Mouse (Mus musculus): ENCODE results near the gene Ifna2. TPM values are rescaled to one million over a fixed set of nuclear protein-coding genes. Genes with fewer than 3 reads are reported as not detected.
A peak's percentile ranks its signal among the peaks of the same experiment; 100 is the strongest.

Ifna2 gene
- polyA plus RNA-seq (2014; fragmentation: Nextera tagmentation; extraction: Ambion mirVana): not detected in 2 replicates

- H3K9ac ChIP-seq (ENCODE audit: low read length): no peak within 1 kb of the TSS
- H3K27ac ChIP-seq (ENCODE audit: low read depth, low read length): no peak within 1 kb of the TSS
- no peaks in the 10 kb centered on the region for H3K36me3 ChIP-seq (ENCODE audit: control insufficient read depth, insufficient read depth, low read length)
- H3K9me3 ChIP-seq (ENCODE audit: control insufficient read depth, low read length): no peaks in the 10 kb centered on the region
- ATAC-seq (replicated peaks; ENCODE audit: low FRiP score) (no peak), DNase-seq (ENCODE audit: low spot score) (no peak)
- WGBS: 93% methylated on average over 1 of the region's 1 CpGs
- no peak within 1 kb of the TSS for H3K4me3 ChIP-seq (ENCODE audit: low read depth, low read length)
- H3K4me2 ChIP-seq (ENCODE audit: low read depth, low read length, severe bottlenecking): no peak within 1 kb of the TSS
- no peaks in the 10 kb centered on the region for H3K27me3 ChIP-seq (ENCODE audit: control insufficient read depth, insufficient read depth, low read length)
- no peaks in the 10 kb centered on the region for H3K4me1 ChIP-seq (replicated peaks; ENCODE audit: control insufficient read depth, insufficient read depth, low read length)
Measured at GRCm38 (mm10) chr4:88683812-88684211, at the start of gene Ifna2. Ifna2 (minus strand) TSS chr4:88683912.

- ATAC-seq (replicated peaks; ENCODE audit: low FRiP score) (no peak), DNase-seq (ENCODE audit: low spot score) (no peak)
- Histone ChIP-seq H3K36me3 (ENCODE audit: control insufficient read depth, insufficient read depth, low read length) (no peaks in the 10 kb centered on the region), H3K27me3 (ENCODE audit: control insufficient read depth, insufficient read depth, low read length) (no peaks in the 10 kb centered on the region), H3K9me3 (ENCODE audit: control insufficient read depth, low read length) (no peaks in the 10 kb centered on the region), H3K27ac (ENCODE audit: low read depth, low read length) (no peak overlapping the region), H3K9ac (ENCODE audit: low read length) (no peak overlapping the region), H3K4me3 (ENCODE audit: low read depth, low read length) (no peak overlapping the region), H3K4me1 (replicated peaks; ENCODE audit: control insufficient read depth, insufficient read depth, low read length) (no peaks in the 10 kb centered on the region), H3K4me2 (ENCODE audit: low read depth, low read length, severe bottlenecking) (no peak overlapping the region)
- 7% methylated on average over 1 of the region's 1 CpGs for WGBS
Measured at GRCm38 (mm10) chr4:88727324-88727723, 43.6 kb upstream of the Ifna2 start.

GRCm38 (mm10) chr4:88726727-88727126 is 43.0 kb upstream of the Ifna2 start:
- DNase-seq (ENCODE audit: low spot score) (no peak), ATAC-seq (replicated peaks; ENCODE audit: low FRiP score) (no peak)
- Histone ChIP-seq H3K9ac (ENCODE audit: low read length) (no peak overlapping the region), H3K4me1 (replicated peaks; ENCODE audit: control insufficient read depth, insufficient read depth, low read length) (no peaks in the 10 kb centered on the region), H3K27me3 (ENCODE audit: control insufficient read depth, insufficient read depth, low read length) (no peaks in the 10 kb centered on the region), H3K4me3 (ENCODE audit: low read depth, low read length) (no peak overlapping the region), H3K27ac (ENCODE audit: low read depth, low read length) (no peak overlapping the region), H3K9me3 (ENCODE audit: control insufficient read depth, low read length) (no peaks in the 10 kb centered on the region), H3K36me3 (ENCODE audit: control insufficient read depth, insufficient read depth, low read length) (no peaks in the 10 kb centered on the region), H3K4me2 (ENCODE audit: low read depth, low read length, severe bottlenecking) (no peak overlapping the region)
- 81% methylated on average over 6 of the region's 6 CpGs for WGBS

- Histone ChIP-seq H3K27me3 (ENCODE audit: control insufficient read depth, insufficient read depth, low read length) (no peaks in the 10 kb centered on the region), H3K36me3 (ENCODE audit: control insufficient read depth, insufficient read depth, low read length) (peaks cover 2% of the 10 kb centered on the region; the same call in 1 of the 2 replicates), H3K4me3 (ENCODE audit: low read depth, low read length) (no peak overlapping the region), H3K4me2 (ENCODE audit: low read depth, low read length, severe bottlenecking) (no peak overlapping the region), H3K9ac (ENCODE audit: low read length) (no peak overlapping the region), H3K9me3 (ENCODE audit: control insufficient read depth, low read length) (no peaks in the 10 kb centered on the region), H3K27ac (ENCODE audit: low read depth, low read length) (no peak overlapping the region), H3K4me1 (replicated peaks; ENCODE audit: control insufficient read depth, insufficient read depth, low read length) (peaks cover 12% of the 10 kb centered on the region; the same call in 1 of the 2 replicates)
- no peak for ATAC-seq (replicated peaks; ENCODE audit: low FRiP score)
- WGBS: 68% methylated on average over 8 of the region's 8 CpGs
- no peak for DNase-seq (ENCODE audit: low spot score)
Measured at GRCm38 (mm10) chr4:88723497-88724090, 39.9 kb upstream of the Ifna2 start.

GRCm38 (mm10) chr4:88721791-88722721 is 38.3 kb upstream of the Ifna2 start, which contains the start of the genes Gm26566 and Klhl9:
Gm26566 (plus strand) TSS chr4:88721805.
Klhl9 (minus strand) TSS chr4:88722465.
- WGBS: under 1% methylated on average over 82 of the region's 82 CpGs
- peak within 1 kb of the TSS; percentile 69 for H3K4me3 ChIP-seq (ENCODE audit: low read depth, low read length)
- ATAC-seq (replicated peaks; ENCODE audit: low FRiP score) (peak; percentile 97), DNase-seq (ENCODE audit: low spot score) (peak; percentile 99)
- H3K4me1 ChIP-seq (replicated peaks; ENCODE audit: control insufficient read depth, insufficient read depth, low read length): peaks cover 15% of the 10 kb centered on the region; the same call in 1 of the 2 replicates
- H3K36me3 ChIP-seq (ENCODE audit: control insufficient read depth, insufficient read depth, low read length): peaks cover 6% of the 10 kb centered on the region; the same call in 1 of the 2 replicates
- H3K9me3 ChIP-seq (ENCODE audit: control insufficient read depth, low read length): no peaks in the 10 kb centered on the region; the same call in 1 of the 2 replicates
- H3K4me2 ChIP-seq (ENCODE audit: low read depth, low read length, severe bottlenecking): peak within 1 kb of the TSS; percentile 69
- peak within 1 kb of the TSS; percentile 87 for H3K27ac ChIP-seq (ENCODE audit: low read depth, low read length)
- H3K9ac ChIP-seq (ENCODE audit: low read length): peak within 1 kb of the TSS; percentile 95
- H3K27me3 ChIP-seq (ENCODE audit: control insufficient read depth, insufficient read depth, low read length): no peaks in the 10 kb centered on the region

GRCm38 (mm10) chr4:88718715-88719114 is 35.0 kb upstream of the Ifna2 start:
- peaks cover 12% of the 10 kb centered on the region; the same call in 1 of the 2 replicates for H3K36me3 ChIP-seq (ENCODE audit: control insufficient read depth, insufficient read depth, low read length)
- peak overlapping the region; percentile 34; the same call in 1 of the 2 replicates for H3K4me2 ChIP-seq (ENCODE audit: low read depth, low read length, severe bottlenecking)
- peak overlapping the region; percentile 12; the same call in 1 of the 2 replicates for H3K4me3 ChIP-seq (ENCODE audit: low read depth, low read length)
- H3K27me3 ChIP-seq (ENCODE audit: control insufficient read depth, insufficient read depth, low read length): no peaks in the 10 kb centered on the region
- WGBS: 74% methylated on average over 1 of the region's 1 CpGs
- ATAC-seq (replicated peaks; ENCODE audit: low FRiP score) (no peak), DNase-seq (ENCODE audit: low spot score) (no peak)
- peaks cover 15% of the 10 kb centered on the region; the same call in 1 of the 2 replicates for H3K4me1 ChIP-seq (replicated peaks; ENCODE audit: control insufficient read depth, insufficient read depth, low read length)
- no peaks in the 10 kb centered on the region; the same call in 1 of the 2 replicates for H3K9me3 ChIP-seq (ENCODE audit: control insufficient read depth, low read length)
- no peak overlapping the region for H3K27ac ChIP-seq (ENCODE audit: low read depth, low read length)
- H3K9ac ChIP-seq (ENCODE audit: low read length): no peak overlapping the region

- Histone ChIP-seq H3K4me1 (replicated peaks; ENCODE audit: control insufficient read depth, insufficient read depth, low read length) (0 out of 2 replicates have a peak, but pooled peaks cover 7% of the 10 kb centered on the region), H3K4me3 (ENCODE audit: low read depth, low read length) (no peak overlapping the region), H3K27me3 (ENCODE audit: control insufficient read depth, insufficient read depth, low read length) (no peaks in the 10 kb centered on the region), H3K9ac (ENCODE audit: low read length) (no peak overlapping the region), H3K4me2 (ENCODE audit: low read depth, low read length, severe bottlenecking) (no peak overlapping the region), H3K9me3 (ENCODE audit: control insufficient read depth, low read length) (no peaks in the 10 kb centered on the region; the same call in 1 of the 2 replicates), H3K27ac (ENCODE audit: low read depth, low read length) (no peak overlapping the region), H3K36me3 (ENCODE audit: control insufficient read depth, insufficient read depth, low read length) (peaks cover 11% of the 10 kb centered on the region; the same call in 1 of the 2 replicates)
- ATAC-seq (replicated peaks; ENCODE audit: low FRiP score) (no peak), DNase-seq (ENCODE audit: low spot score) (no peak)
Measured at GRCm38 (mm10) chr4:88715059-88715458, 31.3 kb upstream of the Ifna2 start.

GRCm38 (mm10) chr4:88714281-88714680 is 30.6 kb upstream of the Ifna2 start:
- H3K36me3 ChIP-seq (ENCODE audit: control insufficient read depth, insufficient read depth, low read length): peaks cover 11% of the 10 kb centered on the region; the same call in 1 of the 2 replicates
- no peaks in the 10 kb centered on the region; the same call in 1 of the 2 replicates for H3K9me3 ChIP-seq (ENCODE audit: control insufficient read depth, low read length)
- no peak overlapping the region for H3K4me2 ChIP-seq (ENCODE audit: low read depth, low read length, severe bottlenecking)
- no peak overlapping the region for H3K4me3 ChIP-seq (ENCODE audit: low read depth, low read length)
- DNase-seq (ENCODE audit: low spot score): no peak
- H3K9ac ChIP-seq (ENCODE audit: low read length): no peak overlapping the region
- H3K27me3 ChIP-seq (ENCODE audit: control insufficient read depth, insufficient read depth, low read length): no peaks in the 10 kb centered on the region
- H3K27ac ChIP-seq (ENCODE audit: low read depth, low read length): no peak overlapping the region
- 0 out of 2 replicates have a peak, but pooled peaks cover 5% of the 10 kb centered on the region for H3K4me1 ChIP-seq (replicated peaks; ENCODE audit: control insufficient read depth, insufficient read depth, low read length)
- no peak for ATAC-seq (replicated peaks; ENCODE audit: low FRiP score)
- WGBS: 93% methylated on average over 1 of the region's 1 CpGs

Data from forebrain, embryonic 11.5 days (tissue).